Mouse (Mus musculus): ENCODE data around the gene Rpsa. TPM values are rescaled to one million over a fixed set of nuclear protein-coding genes. Genes with fewer than 3 reads are reported as not detected.
A peak's percentile ranks its signal among the peaks of the same experiment; 100 is the strongest.

The Rpsa gene
- 691 and 736 TPM in 2 replicates for polyA plus RNA-seq (2012; rRNA removed)

DNA sequence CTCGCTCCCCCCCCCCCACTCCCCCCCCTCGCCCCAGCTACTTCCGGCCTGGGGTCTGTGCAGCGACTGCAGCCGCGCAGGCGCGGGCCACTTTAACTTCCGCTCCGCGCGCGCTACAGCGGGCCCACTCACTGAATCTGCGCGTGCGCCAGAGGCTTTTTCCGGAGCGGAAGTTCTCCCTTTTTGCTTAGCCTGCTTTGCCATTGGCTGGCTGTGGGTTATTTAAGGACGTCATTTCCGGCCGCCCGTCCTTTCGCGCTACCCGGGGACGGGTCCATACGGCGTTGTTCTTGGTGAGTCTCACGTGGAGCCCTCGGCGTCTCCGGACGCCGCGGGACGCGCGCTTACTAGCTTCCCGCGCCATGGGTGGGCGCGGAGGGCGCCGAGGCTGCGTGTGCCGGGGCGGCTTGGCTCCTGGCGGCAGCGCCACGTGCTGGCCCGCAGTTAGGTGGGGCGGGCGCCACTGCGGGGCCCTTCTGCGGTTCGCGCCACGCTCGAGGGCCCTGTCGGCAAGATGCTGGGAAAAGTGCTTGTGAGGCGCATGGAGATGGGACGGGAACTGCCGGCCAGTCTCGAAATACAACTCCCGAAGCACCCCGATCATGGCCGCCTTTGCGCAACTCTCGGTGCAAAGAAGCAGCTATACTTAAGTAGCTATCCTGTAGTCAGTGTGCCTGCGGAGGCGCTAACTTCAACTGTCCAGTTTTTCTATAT lies at the start of gene Rpsa:
Gene Rpsa (plus strand): TSS at position 152 of the 714 bp plus-strand sequence.
- TF ChIP-seq CTCF (IDR thresholded peaks at IDR 0.05; ENCODE audit: borderline replicate concordance, insufficient read depth, low read depth, low read length) (no peak), POLR2A (IDR thresholded peaks at IDR 0.05; ENCODE audit: borderline replicate concordance, insufficient read depth, low read length) (peak; percentile 89)
- under 1% methylated on average over 72 of the region's 72 CpGs for WGBS
- H3K27me3 ChIP-seq (ENCODE audit: control insufficient read depth, insufficient read depth, low read length): no peaks in the 10 kb centered on the region
- DNase-seq: peak; percentile 97 to 98
- H3K4me1 ChIP-seq (ENCODE audit: control insufficient read depth, insufficient read depth, low read length): peaks cover 10% of the 10 kb centered on the region; the same call in 1 of the 2 replicates
- peak within 1 kb of the TSS; percentile 68 for H3K27ac ChIP-seq (ENCODE audit: insufficient read depth, low read length)
- H3K4me3 ChIP-seq (replicated peaks; ENCODE audit: insufficient read depth, low read depth, low read length): peak within 1 kb of the TSS; percentile 92

DNA sequence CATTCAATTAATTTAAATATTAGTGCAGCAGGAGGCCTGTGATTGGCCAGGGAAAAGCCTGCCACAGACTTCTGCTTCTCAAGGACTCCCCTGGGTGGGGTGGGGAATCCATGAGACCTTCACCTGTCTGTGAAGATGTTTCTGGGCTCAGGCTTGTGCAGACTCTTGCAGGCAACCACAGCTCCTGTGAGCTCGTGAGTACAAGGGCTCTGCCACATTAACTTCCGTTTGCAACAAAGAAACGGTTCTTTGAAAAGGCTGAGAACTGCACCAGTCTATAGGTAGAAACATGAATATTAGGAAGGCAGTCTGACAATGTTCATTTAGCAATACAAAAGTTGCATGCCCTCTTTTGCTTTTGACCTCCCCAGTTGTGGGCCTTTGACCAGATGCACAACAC lies 49.2 kb upstream of the Rpsa start:
- H3K4me3 ChIP-seq (replicated peaks; ENCODE audit: insufficient read depth, low read depth, low read length): no peak overlapping the region

DNA sequence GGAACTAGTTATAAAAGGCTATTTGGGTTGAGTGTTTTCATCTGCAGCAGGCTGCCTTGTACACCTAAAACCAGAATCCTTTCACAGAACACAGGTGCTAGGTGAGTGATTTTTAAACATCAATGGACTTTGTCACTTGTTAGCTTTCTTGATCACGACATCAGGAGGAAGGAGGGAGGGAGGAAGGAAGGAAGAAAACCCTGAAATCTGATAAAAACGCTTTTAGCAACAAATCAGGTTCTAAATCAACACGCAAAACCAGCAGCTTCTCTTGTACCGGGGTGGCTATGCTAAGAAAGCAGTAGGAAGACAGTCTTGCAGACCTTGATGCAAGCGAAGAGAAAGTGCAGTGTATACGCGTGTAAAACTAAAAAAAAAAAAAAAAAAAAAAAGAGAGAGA lies 47.6 kb upstream of the Rpsa start:
- no peaks in the 10 kb centered on the region; the same call in 1 of the 2 replicates for H3K27me3 ChIP-seq (ENCODE audit: control insufficient read depth, insufficient read depth, low read length)
- TF ChIP-seq POLR2A (IDR thresholded peaks at IDR 0.05; ENCODE audit: borderline replicate concordance, insufficient read depth, low read length) (no peak), CTCF (IDR thresholded peaks at IDR 0.05; ENCODE audit: borderline replicate concordance, insufficient read depth, low read depth, low read length) (no peak)
- 84% methylated on average over 7 of the region's 7 CpGs for WGBS
- no peak overlapping the region for H3K27ac ChIP-seq (ENCODE audit: insufficient read depth, low read length)
- DNase-seq: no peak
- H3K4me1 ChIP-seq (ENCODE audit: control insufficient read depth, insufficient read depth, low read length): no peaks in the 10 kb centered on the region
- no peak overlapping the region for H3K4me3 ChIP-seq (replicated peaks; ENCODE audit: insufficient read depth, low read depth, low read length)

More for the DNA sequence above, 49.2 kb upstream of the Rpsa start:
- no peaks in the 10 kb centered on the region for H3K4me1 ChIP-seq (ENCODE audit: control insufficient read depth, insufficient read depth, low read length)
- H3K27me3 ChIP-seq (ENCODE audit: control insufficient read depth, insufficient read depth, low read length): no peaks in the 10 kb centered on the region; the same call in 1 of the 2 replicates
- no peak for DNase-seq
- 79% methylated on average over 3 of the region's 3 CpGs for WGBS
- TF ChIP-seq CTCF (IDR thresholded peaks at IDR 0.05; ENCODE audit: borderline replicate concordance, insufficient read depth, low read depth, low read length): no peak
- TF ChIP-seq POLR2A (IDR thresholded peaks at IDR 0.05; ENCODE audit: borderline replicate concordance, insufficient read depth, low read length): no peak
- no peak overlapping the region for H3K27ac ChIP-seq (ENCODE audit: insufficient read depth, low read length)

DNA sequence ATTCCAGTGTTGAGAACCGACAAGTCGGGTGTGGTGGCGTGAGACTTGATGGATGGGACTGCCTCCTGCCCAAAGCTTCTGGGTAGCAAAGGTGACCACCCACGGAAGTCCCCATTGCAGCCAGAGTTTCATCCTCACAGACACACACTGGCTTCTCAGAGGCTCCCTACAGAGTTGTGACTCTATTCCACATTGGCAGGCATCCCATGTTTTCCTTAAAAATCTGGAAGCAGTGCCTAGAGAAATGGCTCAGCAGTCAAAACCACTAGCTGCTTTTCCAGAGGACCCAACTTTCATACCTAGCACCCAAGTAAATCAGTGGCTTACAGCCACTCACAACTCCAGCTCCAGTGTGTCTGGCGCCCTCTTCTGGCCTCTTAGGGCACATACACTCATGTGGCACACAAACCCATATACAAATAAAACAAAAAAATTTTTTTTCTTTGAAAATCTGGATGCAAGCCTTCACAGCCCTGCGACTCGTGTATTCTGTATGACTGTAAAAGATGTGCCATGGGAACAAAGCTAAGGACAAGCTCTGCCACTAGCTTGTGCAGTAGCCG lies 46.9 kb upstream of the Rpsa start:
- WGBS: 68% methylated on average over 8 of the region's 8 CpGs
- TF ChIP-seq POLR2A (IDR thresholded peaks at IDR 0.05; ENCODE audit: borderline replicate concordance, insufficient read depth, low read length) (no peak), CTCF (IDR thresholded peaks at IDR 0.05; ENCODE audit: borderline replicate concordance, insufficient read depth, low read depth, low read length) (no peak)
- DNase-seq: no peak
- H3K4me1 ChIP-seq (ENCODE audit: control insufficient read depth, insufficient read depth, low read length): no peaks in the 10 kb centered on the region
- no peaks in the 10 kb centered on the region; the same call in 1 of the 2 replicates for H3K27me3 ChIP-seq (ENCODE audit: control insufficient read depth, insufficient read depth, low read length)
- H3K27ac ChIP-seq (ENCODE audit: insufficient read depth, low read length): no peak overlapping the region
- no peak overlapping the region for H3K4me3 ChIP-seq (replicated peaks; ENCODE audit: insufficient read depth, low read depth, low read length)

DNA sequence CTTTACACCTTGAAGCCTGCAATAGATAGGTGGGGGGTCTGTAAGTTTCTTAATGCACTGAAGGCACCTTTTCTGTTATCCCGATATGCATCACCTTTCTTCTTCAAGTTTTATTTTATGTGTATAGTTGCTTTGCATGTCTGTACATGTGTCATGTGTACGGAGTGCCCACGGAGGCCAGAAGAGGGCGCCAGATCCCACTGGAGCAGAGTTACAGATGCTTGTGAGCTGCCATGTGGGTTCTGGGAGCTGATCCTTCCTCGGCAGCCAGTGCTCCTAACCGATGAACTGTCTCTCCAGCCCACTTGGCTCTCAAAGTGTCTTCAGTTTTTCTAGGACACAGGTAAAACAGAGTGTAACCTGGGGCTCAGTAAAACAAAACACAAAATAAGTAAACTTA lies 46.2 kb upstream of the Rpsa start:
- TF ChIP-seq POLR2A (IDR thresholded peaks at IDR 0.05; ENCODE audit: borderline replicate concordance, insufficient read depth, low read length) (no peak), CTCF (IDR thresholded peaks at IDR 0.05; ENCODE audit: borderline replicate concordance, insufficient read depth, low read depth, low read length) (no peak)
- Histone ChIP-seq H3K27me3 (ENCODE audit: control insufficient read depth, insufficient read depth, low read length) (no peaks in the 10 kb centered on the region; the same call in 1 of the 2 replicates), H3K4me3 (replicated peaks; ENCODE audit: insufficient read depth, low read depth, low read length) (no peak overlapping the region), H3K4me1 (ENCODE audit: control insufficient read depth, insufficient read depth, low read length) (no peaks in the 10 kb centered on the region), H3K27ac (ENCODE audit: insufficient read depth, low read length) (no peak overlapping the region)
- DNase-seq: no peak
- WGBS: 76% methylated on average over 6 of the region's 6 CpGs

DNA sequence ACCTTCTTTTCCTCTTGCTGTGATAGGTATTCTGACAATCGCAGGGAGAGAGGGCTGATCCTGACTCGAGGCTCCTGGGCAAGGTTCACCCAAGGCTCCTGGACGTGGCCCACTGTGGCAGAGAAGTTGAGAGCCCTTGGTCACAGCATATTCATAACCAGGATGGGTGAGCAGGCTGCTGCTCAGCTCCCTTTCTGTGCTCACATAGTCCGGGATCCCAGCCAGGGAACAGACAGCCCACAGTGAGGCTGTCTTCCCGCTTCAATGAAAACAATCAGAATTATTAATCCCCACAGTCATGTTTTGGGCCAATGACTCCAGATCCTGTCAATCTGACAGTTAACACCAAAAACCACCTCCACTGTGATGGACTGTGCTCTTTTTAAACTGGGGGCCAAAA lies 45.5 kb upstream of the Rpsa start:
- H3K27me3 ChIP-seq (ENCODE audit: control insufficient read depth, insufficient read depth, low read length): no peaks in the 10 kb centered on the region; the same call in 1 of the 2 replicates
- H3K27ac ChIP-seq (ENCODE audit: insufficient read depth, low read length): no peak overlapping the region
- 14% methylated on average over 5 of the region's 5 CpGs for WGBS
- peak in 1 of 2 experiments; percentile 13 for DNase-seq
- TF ChIP-seq POLR2A (IDR thresholded peaks at IDR 0.05; ENCODE audit: borderline replicate concordance, insufficient read depth, low read length): no peak
- TF ChIP-seq CTCF (IDR thresholded peaks at IDR 0.05; ENCODE audit: borderline replicate concordance, insufficient read depth, low read depth, low read length): no peak
- H3K4me3 ChIP-seq (replicated peaks; ENCODE audit: insufficient read depth, low read depth, low read length): no peak overlapping the region
- no peaks in the 10 kb centered on the region for H3K4me1 ChIP-seq (ENCODE audit: control insufficient read depth, insufficient read depth, low read length)

DNA sequence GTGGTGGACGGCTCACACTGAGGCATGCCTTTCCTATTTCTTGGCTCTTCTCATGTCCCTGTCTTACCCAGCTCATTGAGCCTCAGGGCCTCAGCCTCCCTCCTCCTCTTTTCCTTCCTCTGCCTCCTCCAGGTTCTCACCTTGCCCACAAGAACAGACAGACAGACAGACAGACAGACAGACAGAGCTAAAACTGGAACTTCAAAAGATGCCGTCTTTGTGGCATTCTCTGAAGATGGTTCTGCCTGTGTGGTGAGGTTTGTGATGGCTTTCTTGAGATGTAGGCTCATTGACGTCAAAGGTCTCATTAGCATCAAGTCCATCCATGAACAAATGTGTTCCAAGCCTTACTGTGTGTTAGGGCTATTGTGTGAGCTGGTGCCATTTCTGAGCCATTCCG lies 44.8 kb upstream of the Rpsa start:
- WGBS: 73% methylated on average over 4 of the region's 4 CpGs
- TF ChIP-seq POLR2A (IDR thresholded peaks at IDR 0.05; ENCODE audit: borderline replicate concordance, insufficient read depth, low read length): no peak
- no peak for TF ChIP-seq CTCF (IDR thresholded peaks at IDR 0.05; ENCODE audit: borderline replicate concordance, insufficient read depth, low read depth, low read length)
- H3K27me3 ChIP-seq (ENCODE audit: control insufficient read depth, insufficient read depth, low read length): no peaks in the 10 kb centered on the region; the same call in 1 of the 2 replicates
- no peak for DNase-seq
- no peak overlapping the region for H3K4me3 ChIP-seq (replicated peaks; ENCODE audit: insufficient read depth, low read depth, low read length)
- no peak overlapping the region for H3K27ac ChIP-seq (ENCODE audit: insufficient read depth, low read length)
- no peaks in the 10 kb centered on the region for H3K4me1 ChIP-seq (ENCODE audit: control insufficient read depth, insufficient read depth, low read length)
